Mouse (Mus musculus) limb, embryonic 10.5 days (tissue): ENCODE measurements around the gene Senp7. TPM values are rescaled to one million over a fixed set of nuclear protein-coding genes. Genes with fewer than 3 reads are reported as not detected.

Experiments
- DNase-seq: peaks from one replicate; pipeline ENCODE4 v3.0.0-alpha.2; 2017; ENCODE audit warnings: low spot score
- H3K27ac ChIP-seq: fragments of 300-500 bp; sonication (generic); 2 replicates; pipeline ENCODE4 v1.5.1; 2016; ENCODE audit warnings: mild to moderate bottlenecking
- H3K27me3 ChIP-seq: fragments of 300-500 bp; sonication (generic); 2 replicates; pipeline ENCODE4 v1.6.1; 2016; ENCODE audit warnings: low read depth, mild to moderate bottlenecking; ENCODE audit not compliant: poor library complexity, severe bottlenecking
- H3K36me3 ChIP-seq: fragments of 300-500 bp; sonication (generic); 2 replicates; pipeline ENCODE4 v1.6.1; 2016; ENCODE audit warnings: mild to moderate bottlenecking, moderate library complexity
- H3K4me1 ChIP-seq: fragments of 300-500 bp; sonication (generic); 2 replicates; pipeline ENCODE4 v1.6.1; 2016
- H3K4me3 ChIP-seq: fragments of 300-500 bp; sonication (generic); 2 replicates; pipeline ENCODE4 v1.5.1; 2016; ENCODE audit warnings: mild to moderate bottlenecking, moderate library complexity
- H3K9me3 ChIP-seq: fragments of 300-500 bp; sonication (generic); replicated peaks from 2 replicates; pipeline ENCODE4 v1.6.1; 2016; ENCODE audit warnings: mild to moderate bottlenecking
- WGBS: fragments of 180-500 bp; shearing (Covaris S2); methylation state at CpG from one replicate; pipeline ENCODE4 v1.1.7; 2016; 5-methylcytosine and 5-hydroxymethylcytosine counted together
- microRNA-seq: library from miRNA; unstranded; fragments of <30 nt; microRNA quantifications from one replicate; pipeline ENCODE4, GENCODE M21; 2017
- polyA plus RNA-seq: library from polyadenylated mRNA; unstranded; fragments of >200 nt; fragmentation: Nextera tagmentation; extraction: Ambion mirVana; gene quantifications from 2 replicates; pipeline ENCODE4 v1.2.1, GENCODE M21; 2016

Senp7 gene
- polyA plus RNA-seq, 1 experiment from 2014 or later = 31.6 TPM

DNA sequence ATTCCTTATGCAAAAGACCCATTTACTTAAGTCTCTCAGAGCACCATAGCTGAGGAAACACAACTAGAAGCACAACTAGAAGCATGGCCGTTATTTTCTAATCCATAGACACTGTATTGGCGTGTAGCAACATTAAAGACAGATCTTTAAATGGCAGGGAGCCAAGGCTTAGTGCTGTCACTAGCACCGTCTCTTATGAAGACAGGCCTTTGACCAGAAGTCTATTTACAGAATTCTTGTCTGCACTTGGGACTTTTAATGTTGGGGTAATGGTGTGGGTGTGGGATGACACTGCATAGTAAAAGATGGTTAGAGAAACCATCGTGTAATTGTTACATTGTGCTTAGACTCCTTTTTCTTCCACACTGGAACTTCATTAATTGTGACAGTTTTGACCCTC is 138.7 kb downstream of the Senp7 start:
- Histone ChIP-seq H3K27me3 (no peaks in the 10 kb centered on the region), H3K4me3 (no peak overlapping the region), H3K27ac (no peak overlapping the region), H3K36me3 (peaks cover 30% of the 10 kb centered on the region), H3K4me1 (no peaks in the 10 kb centered on the region), H3K9me3 (no peaks in the 10 kb centered on the region)
- no peak for DNase-seq
- 92% methylated on average over 4 of the region's 4 CpGs for WGBS

DNA sequence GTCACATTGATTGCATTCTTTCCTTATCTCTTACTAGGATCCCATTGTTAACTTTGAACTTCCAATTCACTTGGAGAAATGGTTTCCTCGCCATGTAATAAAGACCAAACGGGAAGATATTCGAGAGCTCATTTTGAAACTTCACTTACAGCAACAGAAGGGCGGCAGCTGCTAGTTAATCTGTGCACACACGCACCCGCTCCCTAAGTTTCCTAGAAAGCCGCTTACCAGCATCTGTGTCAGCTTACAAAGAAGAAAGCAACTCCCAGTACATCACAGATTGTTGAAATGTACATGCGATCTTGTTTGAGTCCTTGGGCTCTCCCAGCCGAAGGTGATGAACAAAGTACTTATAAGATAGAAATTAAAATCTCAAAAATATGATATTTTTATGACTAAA is 140.1 kb downstream of the Senp7 start:
- H3K4me1 ChIP-seq = no peaks in the 10 kb centered on the region
- no peaks in the 10 kb centered on the region for H3K9me3 ChIP-seq
- DNase-seq = no peak
- H3K4me3 ChIP-seq = no peak overlapping the region
- no peaks in the 10 kb centered on the region for H3K27me3 ChIP-seq
- H3K27ac ChIP-seq = no peak overlapping the region
- H3K36me3 ChIP-seq = peaks cover 18% of the 10 kb centered on the region
- WGBS = 92% methylated on average over 9 of the region's 9 CpGs

DNA sequence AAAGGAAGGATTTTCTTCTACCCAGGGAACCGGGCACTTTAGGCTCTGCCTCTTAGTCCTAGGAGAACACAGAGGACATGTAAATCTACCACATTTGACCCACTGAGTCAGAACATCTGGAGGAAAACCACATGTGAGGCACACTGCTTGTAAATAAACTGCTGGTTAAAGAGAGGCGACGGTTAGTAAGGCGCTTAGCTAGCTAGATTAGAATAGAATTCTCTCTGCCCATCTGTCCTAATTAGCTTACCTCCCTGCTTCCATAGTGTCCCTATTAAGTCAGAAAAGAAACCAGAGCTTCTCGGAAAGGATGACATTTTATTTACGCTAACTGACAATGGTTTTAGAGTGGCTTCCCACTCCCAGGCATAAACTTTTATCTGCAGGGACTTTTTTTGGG is 155.9 kb downstream of the Senp7 start, which contains the start of gene Impg2:
Gene Impg2, plus strand, starts transcription at position 263 of the 400 bp plus-strand sequence.
- Histone ChIP-seq H3K27ac (no peak within 1 kb of the TSS), H3K4me1 (no peaks in the 10 kb centered on the region), H3K36me3 (no peaks in the 10 kb centered on the region), H3K27me3 (no peaks in the 10 kb centered on the region), H3K9me3 (no peaks in the 10 kb centered on the region), H3K4me3 (no peak within 1 kb of the TSS)
- 69% methylated on average over 6 of the region's 6 CpGs for WGBS
- no peak for DNase-seq

DNA sequence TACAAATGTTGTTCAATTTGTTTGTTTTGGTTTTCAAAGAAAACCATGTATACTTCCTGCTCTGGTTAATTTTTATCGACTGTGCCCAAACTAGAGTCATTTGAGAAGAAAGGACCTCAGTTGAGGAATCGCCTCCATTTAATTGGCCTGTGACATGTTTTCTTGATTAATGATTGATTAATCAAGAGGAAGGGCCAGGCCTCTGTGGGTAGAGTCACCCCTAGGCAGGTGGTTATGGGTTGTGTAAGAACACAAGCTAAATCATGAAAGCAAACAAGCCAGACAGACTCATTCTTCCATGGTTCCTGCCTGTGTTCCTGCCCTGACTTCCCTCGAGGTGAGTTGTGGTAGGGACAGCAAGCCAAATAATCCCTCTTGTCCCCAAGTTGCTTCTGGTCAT is 164.6 kb downstream of the Senp7 start:
- Histone ChIP-seq H3K4me1 (no peaks in the 10 kb centered on the region), H3K27ac (no peak overlapping the region), H3K36me3 (no peaks in the 10 kb centered on the region), H3K9me3 (no peaks in the 10 kb centered on the region), H3K27me3 (no peaks in the 10 kb centered on the region), H3K4me3 (no peak overlapping the region)
- DNase-seq = no peak
- WGBS = 76% methylated on average over 3 of the region's 3 CpGs

DNA sequence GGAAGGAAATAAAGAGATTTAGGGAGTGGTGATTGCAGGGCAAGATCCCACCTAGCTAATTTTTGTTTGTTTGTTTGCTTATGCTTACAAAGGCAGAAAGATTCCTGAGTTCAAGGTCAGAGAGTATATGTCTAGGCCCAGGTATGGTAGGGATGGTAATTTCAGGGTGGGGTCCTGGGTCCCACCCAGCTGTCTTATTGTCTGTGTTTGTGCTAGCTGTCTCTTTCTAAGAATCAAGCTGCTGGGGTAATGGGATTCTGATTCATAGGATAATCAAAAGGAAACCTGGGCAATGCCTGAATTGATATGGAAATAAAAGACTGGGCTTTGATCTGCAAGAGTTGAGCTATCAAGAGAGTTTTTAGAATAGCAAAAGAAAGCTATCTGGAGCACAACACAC is 179.5 kb downstream of the Senp7 start:
- Histone ChIP-seq H3K9me3 (no peaks in the 10 kb centered on the region), H3K27ac (no peak overlapping the region), H3K4me1 (no peaks in the 10 kb centered on the region), H3K4me3 (no peak overlapping the region), H3K27me3 (no peaks in the 10 kb centered on the region), H3K36me3 (no peaks in the 10 kb centered on the region)
- DNase-seq = no peak

DNA sequence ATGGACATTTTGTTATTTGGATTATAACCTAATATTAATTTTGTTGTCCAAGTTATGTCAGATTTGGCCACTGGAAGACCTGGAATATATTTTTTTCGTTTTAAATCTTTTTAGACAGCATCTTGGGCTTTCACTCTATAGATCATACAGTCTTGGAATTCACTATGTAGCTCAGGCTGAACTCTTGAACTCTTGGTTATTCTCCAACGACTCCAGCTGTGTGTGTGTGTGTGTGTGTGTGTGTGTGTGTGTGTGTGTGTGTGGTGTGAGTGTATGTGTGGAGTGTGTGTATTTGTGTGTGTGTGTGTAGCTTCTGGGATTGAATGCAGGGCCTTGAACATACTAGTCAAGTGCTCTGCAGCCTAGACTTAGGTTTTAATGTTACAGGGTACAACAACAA is 181.3 kb downstream of the Senp7 start:
- DNase-seq = no peak
- H3K4me1 ChIP-seq = no peaks in the 10 kb centered on the region
- H3K36me3 ChIP-seq = no peaks in the 10 kb centered on the region
- H3K4me3 ChIP-seq = no peak overlapping the region
- no peak overlapping the region for H3K27ac ChIP-seq
- 65% methylated on average over 2 of the region's 2 CpGs for WGBS
- no peaks in the 10 kb centered on the region for H3K9me3 ChIP-seq
- H3K27me3 ChIP-seq = no peaks in the 10 kb centered on the region

DNA sequence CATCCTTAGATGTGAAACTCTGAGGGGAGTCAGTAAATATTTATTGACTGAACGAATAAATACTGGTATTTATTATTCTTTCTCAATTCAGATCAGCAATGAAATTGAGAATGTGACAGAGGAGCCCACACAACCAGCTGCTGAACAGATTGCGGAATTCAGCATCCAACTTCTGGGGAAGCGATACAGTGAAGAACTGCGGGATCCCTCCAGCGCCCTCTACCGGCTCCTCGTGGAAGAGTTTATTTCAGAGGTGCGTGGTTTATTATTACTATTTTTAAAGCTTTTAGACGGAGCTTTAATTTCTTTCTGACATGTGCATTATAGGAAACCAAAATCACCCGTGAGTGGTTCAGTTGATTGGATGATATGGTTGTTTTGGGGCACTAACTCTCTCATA is 183.2 kb downstream of the Senp7 start:
- Histone ChIP-seq H3K9me3 (no peaks in the 10 kb centered on the region), H3K4me3 (no peak overlapping the region), H3K4me1 (no peaks in the 10 kb centered on the region), H3K36me3 (no peaks in the 10 kb centered on the region), H3K27ac (no peak overlapping the region), H3K27me3 (no peaks in the 10 kb centered on the region)
- 55% methylated on average over 10 of the region's 10 CpGs for WGBS
- DNase-seq = peak; percentile 39

DNA sequence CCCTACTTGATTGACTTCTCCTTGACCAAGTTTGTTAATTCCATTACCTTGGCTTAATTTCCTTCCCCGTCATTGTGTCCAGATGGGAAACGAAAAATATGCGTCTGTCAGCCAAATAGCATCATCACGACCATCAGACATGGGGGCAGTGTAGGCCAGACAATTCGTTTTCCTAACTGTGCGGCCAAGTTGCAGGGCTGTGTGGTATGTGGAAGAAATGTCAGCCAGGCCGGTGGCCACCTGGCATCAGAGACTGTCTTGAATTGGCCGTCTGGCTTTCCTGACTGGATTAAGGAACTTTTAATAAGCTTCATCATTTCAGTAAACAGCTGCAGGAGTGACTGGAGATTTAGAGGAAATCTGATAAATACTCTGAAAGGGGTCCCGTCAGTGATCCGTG is 184.6 kb downstream of the Senp7 start:
- Histone ChIP-seq H3K4me1 (no peaks in the 10 kb centered on the region), H3K27ac (no peak overlapping the region), H3K9me3 (no peaks in the 10 kb centered on the region), H3K27me3 (no peaks in the 10 kb centered on the region), H3K36me3 (no peaks in the 10 kb centered on the region), H3K4me3 (no peak overlapping the region)
- 84% methylated on average over 10 of the region's 10 CpGs for WGBS
- no peak for DNase-seq

Small RNA genes within 50 kb of the gene (microRNA-seq; reads per million reads assigned to microRNA genes)
- gene Gm24047 = not detected

Other genes starting within 250 kb of the Senp7 start
- gene Nfkbiz, start 209.4 kb upstream of the Senp7 start, polyA plus RNA-seq = 2.6 and 3.0 TPM in 2 replicates
- 0.55 and 0.82 TPM in 2 replicates for gene Nxpe3, start 153.1 kb upstream of the Senp7 start, polyA plus RNA-seq
- gene Cep97, start 113.5 kb upstream of the Senp7 start, polyA plus RNA-seq = 14.2 and 15.6 TPM in 2 replicates
- gene Rpl24, start 82.1 kb upstream of the Senp7 start, polyA plus RNA-seq = 711 and 800 TPM in 2 replicates
- gene Zbtb11, start 74.5 kb upstream of the Senp7 start, polyA plus RNA-seq = 16.0 and 19.2 TPM in 2 replicates
- gene Pcnp, start 18.6 kb upstream of the Senp7 start, polyA plus RNA-seq = 276 and 293 TPM in 2 replicates
- gene Trmt10c, start 10.5 kb upstream of the Senp7 start, polyA plus RNA-seq = 35.2 and 35.6 TPM in 2 replicates
- gene Impg2, start 156.0 kb downstream of the Senp7 start, polyA plus RNA-seq = 0.03 and 0.05 TPM in 2 replicates